Mouse (Mus musculus) skeletal muscle tissue, postnatal 0 days (tissue): Measurements from ENCODE around the gene Rtp3. TPM values are rescaled to one million over a fixed set of nuclear protein-coding genes. Genes with fewer than 3 reads are reported as not detected.

Experiments
- polyA plus RNA-seq: library from polyadenylated mRNA; unstranded; fragments of >200 nt; fragmentation: Nextera tagmentation; extraction: Ambion mirVana; gene quantifications from 2 replicates; pipeline ENCODE4 v1.2.1, GENCODE M21; 2015

Gene Rtp3
- 0.26 and 0.35 TPM in 2 replicates for polyA plus RNA-seq

GRCm38 (mm10) chr9:110990204-110990603 lies at the start of gene Rtp3:
Rtp3 (minus strand) TSS chr9:110990583.

GRCm38 (mm10) chr9:111019022-111019421 lies 28.6 kb upstream of the Rtp3 start, which contains the start of gene Ltf:
Ltf (plus strand) TSS chr9:111019271.

GRCm38 (mm10) chr9:110951397-110951796 lies 39.0 kb downstream of the Rtp3 start, which contains the start of gene Lrrc2:
Lrrc2 (plus strand) TSS chr9:110951545.

GRCm38 (mm10) chr9:110945926-110946325 lies 44.5 kb downstream of the Rtp3 start, which contains the start of gene Tdgf1:
Tdgf1 (minus strand) TSS chr9:110946158.

Other genes starting within 250 kb of the Rtp3 start
- 239 and 303 TPM in 2 replicates for gene Myl3, start 248.7 kb downstream of the Rtp3 start, polyA plus RNA-seq
- 10.1 and 16.0 TPM in 2 replicates for gene Pth1r, start 243.4 kb downstream of the Rtp3 start, polyA plus RNA-seq
- not detected in 2 replicates for gene Prss42, start 192.4 kb downstream of the Rtp3 start, polyA plus RNA-seq
- not detected in 2 replicates for gene Prss44, start 176.6 kb downstream of the Rtp3 start, polyA plus RNA-seq
- not detected in 2 replicates for gene Prss43, start 163.9 kb downstream of the Rtp3 start, polyA plus RNA-seq
- not detected in 2 replicates for gene Prss45, start 156.0 kb downstream of the Rtp3 start, polyA plus RNA-seq
- not detected in 2 replicates for gene Prss46, start 146.1 kb downstream of the Rtp3 start, polyA plus RNA-seq
- not detected in 2 replicates for gene Prss50, start 132.6 kb downstream of the Rtp3 start, polyA plus RNA-seq
- 1.3 and 1.9 TPM in 2 replicates for gene Als2cl, start 110.7 kb downstream of the Rtp3 start, polyA plus RNA-seq
- 0.29 and 0.50 TPM in 2 replicates for gene Tmie, start 110.5 kb downstream of the Rtp3 start, polyA plus RNA-seq
- 0.78 and 2.8 TPM in 2 replicates for gene Fam240a, start 73.7 kb downstream of the Rtp3 start, polyA plus RNA-seq
- gene Tdgf1, start 44.4 kb downstream of the Rtp3 start, polyA plus RNA-seq, result not detected in 2 replicates
- 10.9 and 25.5 TPM in 2 replicates for gene Lrrc2, start 39.0 kb downstream of the Rtp3 start, polyA plus RNA-seq
- gene Ltf, start 28.7 kb upstream of the Rtp3 start, polyA plus RNA-seq, result 0.45 and 2.0 TPM in 2 replicates
- 0.93 and 1.4 TPM in 2 replicates for gene Ccrl2, start 66.9 kb upstream of the Rtp3 start, polyA plus RNA-seq
- 44.5 and 47.5 TPM in 2 replicates for gene Lrrfip2, start 127.0 kb upstream of the Rtp3 start, polyA plus RNA-seq